Comparison of ENCODE assay signal across 10 mouse cellular contexts in the genomic region with DNA sequence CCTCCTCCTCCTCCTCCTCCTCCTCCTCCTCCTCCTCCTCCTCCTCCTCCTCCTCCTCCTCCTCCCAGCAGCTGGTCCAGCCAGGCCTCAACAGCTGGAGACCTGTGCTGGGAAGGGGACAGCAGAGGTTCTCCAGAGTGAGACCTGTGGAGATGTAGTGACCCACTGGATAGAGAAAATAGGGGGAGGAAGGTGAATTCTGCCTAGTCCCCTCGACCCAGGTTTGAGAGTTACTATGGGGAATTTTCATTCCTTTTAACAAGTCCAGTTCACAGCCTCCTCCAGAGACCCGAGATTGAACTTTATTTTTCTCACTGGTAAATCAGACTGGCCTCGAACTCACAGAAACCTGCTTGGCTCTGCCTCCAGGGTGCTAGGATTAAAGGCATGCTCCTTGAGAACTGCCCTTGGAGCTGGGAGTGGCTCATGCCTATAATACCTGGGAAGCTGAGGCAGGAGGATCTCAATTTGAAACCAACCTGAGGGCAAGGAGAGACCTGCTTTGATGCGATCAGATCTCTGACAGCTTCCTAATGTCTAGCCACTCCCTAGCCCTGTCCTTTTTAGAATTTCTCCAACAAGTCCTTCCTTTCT. TPM values are rescaled to one million over a fixed set of nuclear protein-coding genes. Genes with fewer than 3 reads are reported as not detected.
DNase-seq lines count a peak whose midpoint lies in the region; ATAC-seq and TF ChIP-seq lines count a peak whose summit lies in the region.
"Had no signal": no experiment of that assay in that cellular context is flagged by ENCODE, and none has a peak within 500 bp of the region (broad histone marks: within the 10 kb centered on the region; RNA-seq: fewer than 3 reads in every experiment).

No protein-coding gene starts in this region.

- no peaks in the 10 kb centered on the region for H3K27me3 ChIP-seq in kidney, embryonic 14.5 days (ENCODE audit: control insufficient read depth, insufficient read depth, low read length)
- H3K27me3 ChIP-seq in embryonic facial prominence, embryonic 13.5 days = peaks cover 14% of the 10 kb centered on the region
- no peaks in the 10 kb centered on the region for H3K27me3 ChIP-seq in hindbrain, postnatal 0 days (ENCODE audit: insufficient read depth, low read length)
- H3K27me3 ChIP-seq in myocyte (ENCODE audit: control insufficient read depth, insufficient read depth, insufficient read length) = peaks cover 54% of the 10 kb centered on the region

- H3ac ChIP-seq in myocyte (ENCODE audit: control insufficient read depth, insufficient read length) = peak overlapping the region; percentile 53

- H3K4me1 ChIP-seq in kidney, embryonic 14.5 days (ENCODE audit: control insufficient read depth, insufficient read depth, low read length) = peaks cover 26% of the 10 kb centered on the region
- H3K4me1 ChIP-seq in embryonic facial prominence, embryonic 13.5 days = peaks cover 14% of the 10 kb centered on the region
- no peaks in the 10 kb centered on the region for H3K4me1 ChIP-seq in hindbrain, postnatal 0 days (ENCODE audit: insufficient read depth, low read length)

- ATAC-seq in kidney, embryonic 14.5 days (ENCODE audit: low FRiP score, low TSS enrichment) = peak; percentile 34; the same call in 1 of the 2 replicates
- ATAC-seq in embryonic facial prominence, embryonic 13.5 days (ENCODE audit: insufficient number of reproducible peaks, insufficient read depth, low FRiP score, low TSS enrichment, low read depth) = no peak
- no peak for ATAC-seq in hindbrain, postnatal 0 days

- DNase-seq in kidney, adult 18-20 months = no peak
- DNase-seq in hindbrain, postnatal 0 days (ENCODE audit: low spot score) = no peak
- DNase-seq in frontal cortex, adult 2 months (ENCODE audit: extremely low spot score in 1 of 2, low spot score in 1 of 2) = no peak
- DNase-seq in spleen, adult 12 weeks (ENCODE audit: low spot score) = no peak
- no peak for DNase-seq in adrenal gland, adult 2 months
- DNase-seq: thymus, postnatal 25 days had no signal

- no peak overlapping the region for H3K9ac ChIP-seq in kidney, embryonic 14.5 days (ENCODE audit: low read depth, low read length)
- H3K9ac ChIP-seq in embryonic facial prominence, embryonic 13.5 days = no peak overlapping the region
- H3K9ac ChIP-seq in hindbrain, postnatal 0 days (replicated peaks; ENCODE audit: low read length) = no peak overlapping the region

- H3K9me3 ChIP-seq in kidney, embryonic 14.5 days (ENCODE audit: control insufficient read depth, low read length) = peaks cover 7% of the 10 kb centered on the region; the same call in 1 of the 2 replicates
- H3K9me3 ChIP-seq in embryonic facial prominence, embryonic 13.5 days = no peaks in the 10 kb centered on the region
- no peaks in the 10 kb centered on the region; the same call in 1 of the 2 replicates for H3K9me3 ChIP-seq in hindbrain, postnatal 0 days (ENCODE audit: low read length)

- no peak for TF ChIP-seq POLR2A in myocyte (IDR thresholded peaks at IDR 0.05; ENCODE audit: insufficient read length, low read depth)

- H3K36me3 ChIP-seq in kidney, embryonic 14.5 days (ENCODE audit: control insufficient read depth, insufficient read depth, low read length) = no peaks in the 10 kb centered on the region
- H3K36me3 ChIP-seq in embryonic facial prominence, embryonic 13.5 days = no peaks in the 10 kb centered on the region
- H3K36me3 ChIP-seq in hindbrain, postnatal 0 days (ENCODE audit: insufficient read depth, low read length) = no peaks in the 10 kb centered on the region
- H3K36me3 ChIP-seq in myocyte (ENCODE audit: control insufficient read depth, insufficient read depth) = no peaks in the 10 kb centered on the region
- H3K36me3 ChIP-seq: G1E had no signal

- 58% methylated on average over 4 of the region's 4 CpGs for WGBS in kidney, embryonic 14.5 days
- WGBS in embryonic facial prominence, embryonic 13.5 days = 63% methylated on average over 4 of the region's 4 CpGs
- 61% methylated on average over 4 of the region's 4 CpGs for WGBS in hindbrain, postnatal 0 days

- H3K27ac ChIP-seq in kidney, embryonic 14.5 days (ENCODE audit: low read depth, low read length) = no peak overlapping the region
- no peak overlapping the region for H3K27ac ChIP-seq in embryonic facial prominence, embryonic 13.5 days
- no peak overlapping the region for H3K27ac ChIP-seq in hindbrain, postnatal 0 days

- TF ChIP-seq CTCF in hindbrain, postnatal 0 days (IDR thresholded peaks at IDR 0.05; ENCODE audit: low read depth) = no peak

- H3K4me2 ChIP-seq in kidney, embryonic 14.5 days (replicated peaks; ENCODE audit: low read depth, low read length) = no peak overlapping the region
- peak overlapping the region; percentile 99 for H3K4me2 ChIP-seq in embryonic facial prominence, embryonic 13.5 days
- peak overlapping the region; percentile 100 for H3K4me2 ChIP-seq in hindbrain, postnatal 0 days (ENCODE audit: low read depth, low read length)
- no peak overlapping the region for H3K4me2 ChIP-seq in myocyte (ENCODE audit: low read depth)

- H3K4me3 ChIP-seq in kidney, embryonic 14.5 days (ENCODE audit: low read length) = peak overlapping the region; percentile 88
- peak overlapping the region; percentile 73 for H3K4me3 ChIP-seq in embryonic facial prominence, embryonic 13.5 days
- peak overlapping the region; percentile 75 for H3K4me3 ChIP-seq in hindbrain, postnatal 0 days (ENCODE audit: low read length)
- no peak overlapping the region for H3K4me3 ChIP-seq in myocyte

- no peaks in the 10 kb centered on the region for H3K79me2 ChIP-seq in myocyte (ENCODE audit: control insufficient read depth, insufficient read depth)

TF ChIP-seq in myocyte, 11 proteins besides CTCF, POLR2A, EP300 and RAD21:
- no peak for TF ChIP-seq TCF12 (IDR thresholded peaks at IDR 0.05; ENCODE audit: insufficient read depth, poor library complexity, severe bottlenecking)
- TF ChIP-seq MYOG (IDR thresholded peaks at IDR 0.05; ENCODE audit: control insufficient read depth in 1 of 3, insufficient read depth in 1 of 3, insufficient read length in 2 of 3, low read depth in 2 of 3) = no peak
- TF ChIP-seq CEBPB (IDR thresholded peaks at IDR 0.05; ENCODE audit: insufficient read depth, poor library complexity, severe bottlenecking) = no peak
- no peak for TF ChIP-seq SRF (IDR thresholded peaks at IDR 0.05; ENCODE audit: control insufficient read depth, insufficient read length, low read depth)
- TF ChIP-seq E2F4 (IDR thresholded peaks at IDR 0.05; ENCODE audit: insufficient read depth) = no peak
- no peak for TF ChIP-seq TCF3 (IDR thresholded peaks at IDR 0.05; ENCODE audit: insufficient read length, low read depth)
- no peak for TF ChIP-seq MAX (IDR thresholded peaks at IDR 0.05; ENCODE audit: low read depth)
- no peak for TF ChIP-seq REST (IDR thresholded peaks at IDR 0.05; ENCODE audit: insufficient read depth, insufficient read length)
- no peak for TF ChIP-seq MYOD1 (IDR thresholded peaks at IDR 0.05; ENCODE audit: control insufficient read depth in 1 of 3, insufficient read length in 2 of 3, low read depth in 2 of 3)
- TF ChIP-seq USF1 (IDR thresholded peaks at IDR 0.05; ENCODE audit: low read depth) = no peak
- no peak for TF ChIP-seq POLR2AphosphoS2 (IDR thresholded peaks at IDR 0.05; ENCODE audit: insufficient read length, low read depth)

RNA-seq across cellular contexts. Expression of gene Sox13, which starts 0.5 kb away (rescaled TPM):
- polyA plus RNA-seq in kidney, embryonic 14.5 days (2014; fragmentation: Nextera tagmentation; extraction: Ambion mirVana) = 13.8 and 16.2 TPM in 2 replicates
- polyA plus RNA-seq in embryonic facial prominence, embryonic 13.5 days (2015; fragmentation: Nextera tagmentation; extraction: Ambion mirVana) = 5.2 and 7.3 TPM in 2 replicates
- total RNA-seq in hindbrain, postnatal 0 days (2014; rRNA removed) = 13.1 and 16.8 TPM in 2 replicates
- polyA plus RNA-seq in hindbrain, postnatal 0 days (2015; fragmentation: Nextera tagmentation; extraction: Ambion mirVana) = 2.9 and 3.3 TPM in 2 replicates
- polyA plus RNA-seq in myocyte (2012; fragmentation: generic; extraction: Trizol) = 0.80 TPM
- 18.1 and 19.6 TPM in 2 replicates for polyA plus RNA-seq in frontal cortex, adult 2 months (2012; rRNA removed)
- total RNA-seq in adrenal gland, adult 2 months (2021) = 10 to 100 TPM; 14.5 to 18.0 TPM
- polyA plus RNA-seq in adrenal gland, adult 2 months (2012; rRNA removed) = 24.1 and 26.2 TPM in 2 replicates

Comparison
In these comparisons a context has a peak if more than half of its experiments do, and no peak if none do; other contexts are left out.
1. H3K4me2 ChIP-seq: peak in embryonic facial prominence, embryonic 13.5 days (single experiment) and hindbrain, postnatal 0 days (single experiment); none in kidney, embryonic 14.5 days (single experiment) and myocyte (single experiment).